Mouse (Mus musculus) induced T-regulatory cell, adult 2 months (primary cell): ENCODE measurements at regions not wholly inside any gene's neighbourhood (a gene's known extent, or its start where the extent isn't known, plus 50 kb on each side); places are given as distances from the start of the nearest gene placed in this dataset.

Experiments
- DNase-seq: peaks from one replicate; pipeline ENCODE4 v3.0.0-alpha.2; 2012; ENCODE audit warnings: low read depth

GRCm38 (mm10) chr1:89207306-89207705, 137.1 kb downstream of the Sh3bp4 start:
- DNase-seq = no peak

- no peak for DNase-seq
Measured at GRCm38 (mm10) chr1:89211116-89211515, 140.9 kb downstream of the Sh3bp4 start.

- no peak for DNase-seq
Measured at GRCm38 (mm10) chr1:89228426-89228825, 158.2 kb downstream of the Sh3bp4 start.

GRCm38 (mm10) chr1:89231756-89232155, 161.5 kb downstream of the Sh3bp4 start:
- no peak for DNase-seq

GRCm38 (mm10) chr1:89232391-89232790, 162.2 kb downstream of the Sh3bp4 start:
- DNase-seq = no peak

- DNase-seq = no peak
Measured at GRCm38 (mm10) chr1:89234895-89235294, 164.7 kb downstream of the Sh3bp4 start.

GRCm38 (mm10) chr1:89235296-89235695, 165.1 kb downstream of the Sh3bp4 start:
- DNase-seq = no peak

- DNase-seq = no peak
Measured at GRCm38 (mm10) chr1:89237696-89238095, 167.5 kb downstream of the Sh3bp4 start.

- no peak for DNase-seq
Measured at GRCm38 (mm10) chr1:89244598-89244997, 174.4 kb downstream of the Sh3bp4 start.

GRCm38 (mm10) chr1:89245202-89246003, 175.2 kb downstream of the Sh3bp4 start:
- no peak for DNase-seq

- no peak for DNase-seq
Measured at GRCm38 (mm10) chr1:89251753-89252152, 181.5 kb downstream of the Sh3bp4 start.

- DNase-seq = no peak
Measured at GRCm38 (mm10) chr1:89252528-89252927, 182.3 kb downstream of the Sh3bp4 start.

- no peak for DNase-seq
Measured at GRCm38 (mm10) chr1:89257945-89258344, 187.7 kb downstream of the Sh3bp4 start.

- no peak for DNase-seq
Measured at GRCm38 (mm10) chr1:89265771-89266170, 188.8 kb upstream of the Agap1 start.

GRCm38 (mm10) chr1:89268806-89269205, 185.8 kb upstream of the Agap1 start:
- DNase-seq = no peak

- peak; percentile 3 for DNase-seq
Measured at GRCm38 (mm10) chr1:89271743-89272142, 182.9 kb upstream of the Agap1 start.

- DNase-seq = no peak
Measured at GRCm38 (mm10) chr1:89273021-89273420, 181.6 kb upstream of the Agap1 start.

GRCm38 (mm10) chr1:89273786-89274362, 180.7 kb upstream of the Agap1 start:
- no peak for DNase-seq

- no peak for DNase-seq
Measured at GRCm38 (mm10) chr1:89279382-89279781, 175.2 kb upstream of the Agap1 start.

- no peak for DNase-seq
Measured at GRCm38 (mm10) chr1:89281107-89281655, 173.4 kb upstream of the Agap1 start.

GRCm38 (mm10) chr1:89285041-89285440, 169.6 kb upstream of the Agap1 start:
- DNase-seq = no peak

- no peak for DNase-seq
Measured at GRCm38 (mm10) chr1:89287136-89287795, 167.3 kb upstream of the Agap1 start.

- DNase-seq = no peak
Measured at GRCm38 (mm10) chr1:89288001-89288400, 166.6 kb upstream of the Agap1 start.
